Mouse (Mus musculus) spleen, adult 2 months (tissue): Measurements from ENCODE around the gene Swt1. TPM values are rescaled to one million over a fixed set of nuclear protein-coding genes. Genes with fewer than 3 reads are reported as not detected.
"Not testable (repeated sequence)": the region's sequence is repeated elsewhere in the genome, so short reads cannot be mapped to it uniquely, and the experiment has no call there.

Source experiments
- DNase-seq, 2 experiments: peaks; one replicate each; pipeline versions ENCODE4 v3.0.0 to v3.0.0-alpha.2; 2012 to 2021; ENCODE audit warnings: low spot score in 2 of 2, low read depth in 1 of 2
- H3K27ac ChIP-seq: fragments of 200-500 bp; 2 replicates; pipeline ENCODE4 v1.5.1; 2012; ENCODE audit warnings: low read length, inconsistent platforms; ENCODE audit not compliant: insufficient read depth
- H3K27me3 ChIP-seq: fragments of 200-500 bp; 2 replicates; pipeline ENCODE4 v1.6.1; 2012; ENCODE audit warnings: mild to moderate bottlenecking, moderate library complexity, low read length, inconsistent platforms; ENCODE audit not compliant: control insufficient read depth, insufficient read depth
- H3K36me3 ChIP-seq: fragments of 200-500 bp; 2 replicates; pipeline ENCODE4 v1.6.1; 2012; ENCODE audit warnings: mild to moderate bottlenecking, low read length, inconsistent platforms; ENCODE audit not compliant: control insufficient read depth, insufficient read depth
- H3K4me1 ChIP-seq: fragments of 200-500 bp; 2 replicates; pipeline ENCODE4 v1.6.1; 2011; ENCODE audit warnings: inconsistent platforms; ENCODE audit not compliant: control insufficient read depth, insufficient read depth, insufficient read length
- H3K4me3 ChIP-seq: fragments of 200-500 bp; 2 replicates; pipeline ENCODE4 v1.5.1; 2011; ENCODE audit warnings: mild to moderate bottlenecking, inconsistent platforms; ENCODE audit not compliant: insufficient read depth, insufficient read length; ENCODE audit errors: extremely low read depth
- CTCF ChIP-seq: fragments of 200-500 bp; IDR thresholded peaks from 2 replicates; pipeline ENCODE4 v1.5.1; 2011; ENCODE audit warnings: mild to moderate bottlenecking, inconsistent platforms; ENCODE audit not compliant: insufficient read depth, insufficient read length, insufficient replicate concordance; ENCODE audit errors: extremely low read depth
- POLR2A ChIP-seq: fragments of 200-500 bp; IDR thresholded peaks from 2 replicates; pipeline ENCODE4 v1.6.1; 2011; ENCODE audit warnings: low read depth, low read length, inconsistent platforms
- WGBS: fragments of 180-500 bp; shearing (Covaris S2); methylation state at CpG from one replicate; pipeline ENCODE4 v1.1.7; 2018; 5-methylcytosine and 5-hydroxymethylcytosine counted together
- polyA plus RNA-seq: library from polyadenylated mRNA; depleted of rRNA; stranded (reverse); fragments of >200 nt; gene quantifications from 2 replicates; pipeline ENCODE4 v1.2.3, GENCODE M21; 2012; rRNA removed

Swt1 gene
- 3.7 and 4.1 TPM in 2 replicates for polyA plus RNA-seq

GRCm38 (mm10) chr1:151428263-151429221 is at the start of gene Swt1, which contains the start of gene Trmt1l:
Gene Swt1 (minus strand): TSS chr1:151428455.
Gene Trmt1l (plus strand): TSS chr1:151428542.
- Histone ChIP-seq H3K27ac (peak within 1 kb of the TSS; percentile 95), H3K4me3 (peak within 1 kb of the TSS; percentile 90), H3K36me3 (no peaks in the 10 kb centered on the region), H3K4me1 (peaks cover 2% of the 10 kb centered on the region), H3K27me3 (no peaks in the 10 kb centered on the region)
- WGBS = under 1% methylated on average over 74 of the region's 74 CpGs
- peak; percentile 96 for TF ChIP-seq POLR2A
- no peak for TF ChIP-seq CTCF
- peak; percentile 95 for DNase-seq

- H3K27me3 ChIP-seq, H3K4me1 ChIP-seq, H3K4me3 ChIP-seq, H3K27ac ChIP-seq, DNase-seq: not testable (repeated sequence)
- 94% methylated on average over 8 of the region's 8 CpGs for WGBS
- H3K36me3 ChIP-seq = peaks cover 42% of the 10 kb centered on the region
Measured at GRCm38 (mm10) chr1:151472386-151472785, 44.1 kb upstream of the Swt1 start.

GRCm38 (mm10) chr1:151471429-151471828 is 43.2 kb upstream of the Swt1 start:
- Histone ChIP-seq H3K27ac (no peak overlapping the region), H3K36me3 (peaks cover 37% of the 10 kb centered on the region), H3K4me3 (no peak overlapping the region), H3K4me1 (no peaks in the 10 kb centered on the region), H3K27me3 (no peaks in the 10 kb centered on the region)
- WGBS = 90% methylated on average over 7 of the region's 7 CpGs
- DNase-seq = no peak
- TF ChIP-seq POLR2A (no peak), CTCF (no peak)

GRCm38 (mm10) chr1:151466571-151466970 is 38.3 kb upstream of the Swt1 start:
- H3K27me3 ChIP-seq = no peaks in the 10 kb centered on the region
- no peak for TF ChIP-seq POLR2A
- TF ChIP-seq CTCF = no peak
- H3K27ac ChIP-seq = no peak overlapping the region
- no peak for DNase-seq
- no peaks in the 10 kb centered on the region for H3K4me1 ChIP-seq
- H3K4me3 ChIP-seq = no peak overlapping the region
- 92% methylated on average over 4 of the region's 4 CpGs for WGBS
- H3K36me3 ChIP-seq = peaks cover 16% of the 10 kb centered on the region

- Histone ChIP-seq H3K4me1 (no peaks in the 10 kb centered on the region), H3K27ac (no peak overlapping the region), H3K27me3 (no peaks in the 10 kb centered on the region), H3K36me3 (peaks cover 12% of the 10 kb centered on the region), H3K4me3 (no peak overlapping the region)
- WGBS = 77% methylated on average over 4 of the region's 4 CpGs
- DNase-seq = no peak
- TF ChIP-seq POLR2A (no peak), CTCF (no peak)
Measured at GRCm38 (mm10) chr1:151464914-151465313, 36.7 kb upstream of the Swt1 start.

- H3K27ac ChIP-seq = no peak overlapping the region
- WGBS = 95% methylated on average over 9 of the region's 9 CpGs
- H3K4me3 ChIP-seq = no peak overlapping the region
- no peaks in the 10 kb centered on the region for H3K27me3 ChIP-seq
- H3K36me3 ChIP-seq = peaks cover 16% of the 10 kb centered on the region
- no peak for TF ChIP-seq POLR2A
- no peak for TF ChIP-seq CTCF
- H3K4me1 ChIP-seq = peaks cover 3% of the 10 kb centered on the region; the same call in 1 of the 2 replicates
- no peak for DNase-seq
Measured at GRCm38 (mm10) chr1:151461265-151461664, 33.0 kb upstream of the Swt1 start.

- Histone ChIP-seq H3K27me3 (no peaks in the 10 kb centered on the region), H3K4me3 (no peak overlapping the region), H3K27ac (peak overlapping the region; percentile 79), H3K4me1 (peaks cover 3% of the 10 kb centered on the region; the same call in 1 of the 2 replicates), H3K36me3 (peaks cover 27% of the 10 kb centered on the region)
- WGBS = 2% methylated on average over 5 of the region's 5 CpGs
- DNase-seq = peak; percentile 9 to 28
- no peak for TF ChIP-seq CTCF
Measured at GRCm38 (mm10) chr1:151457087-151457486, 28.8 kb upstream of the Swt1 start.
